Mouse (Mus musculus): ENCODE data around the gene 0610010K14Rik. TPM values are rescaled to one million over a fixed set of nuclear protein-coding genes. Genes with fewer than 3 reads are reported as not detected.

0610010K14Rik gene
- 180 and 243 TPM in 2 replicates for polyA plus RNA-seq (2014; fragmentation: Nextera tagmentation; extraction: Ambion mirVana)

DNA sequence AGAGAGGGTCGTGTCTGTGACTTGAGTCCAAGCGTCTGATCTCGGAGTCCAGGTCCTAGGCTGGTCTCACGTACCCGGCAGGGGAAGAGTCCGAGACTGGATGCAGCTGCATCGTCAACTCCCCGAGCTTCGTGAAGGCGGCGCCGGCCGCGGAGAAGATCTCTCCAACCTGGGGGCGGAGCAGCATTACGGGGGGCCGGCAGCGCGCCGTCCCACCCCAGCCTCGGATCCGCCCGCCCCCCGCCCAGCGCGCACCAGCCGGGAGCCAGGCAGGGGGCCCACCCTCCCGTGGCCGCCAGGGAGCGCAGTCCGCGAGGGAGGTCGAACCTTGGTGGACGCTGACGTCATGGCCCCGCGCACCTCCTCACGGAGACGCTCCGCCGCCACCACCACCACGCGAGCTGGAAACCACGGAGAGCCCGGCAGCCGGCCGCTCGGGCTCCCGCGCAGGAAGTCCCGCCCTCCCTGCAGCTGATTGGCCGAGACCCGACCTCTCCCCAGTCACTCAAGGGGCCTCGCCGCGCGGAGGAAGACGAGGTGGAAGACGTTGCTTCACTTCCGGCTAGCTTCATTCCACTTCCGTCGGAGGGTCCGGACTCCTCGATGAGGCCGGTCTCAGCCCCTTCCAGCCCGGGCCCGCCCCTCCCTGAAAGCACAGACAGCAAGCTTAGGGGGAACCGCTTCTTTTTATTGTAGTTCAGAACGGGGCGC lies at the start of gene 0610010K14Rik:
0610010K14Rik (minus strand) TSS at position 458 of the 711 bp plus-strand sequence.
- Histone ChIP-seq H3K4me2 (replicated peaks; ENCODE audit: low read depth, low read length) (peak within 1 kb of the TSS; percentile 96), H3K27me3 (ENCODE audit: control insufficient read depth, insufficient read depth, low read length) (no peaks in the 10 kb centered on the region), H3K4me3 (ENCODE audit: low read length) (peak within 1 kb of the TSS; percentile 96), H3K4me1 (ENCODE audit: control insufficient read depth, insufficient read depth, low read length) (peaks cover 23% of the 10 kb centered on the region), H3K27ac (ENCODE audit: low read depth, low read length) (peak within 1 kb of the TSS; percentile 85), H3K9ac (ENCODE audit: low read depth, low read length) (peak within 1 kb of the TSS; percentile 89), H3K36me3 (ENCODE audit: control insufficient read depth, insufficient read depth, low read length) (peaks cover 17% of the 10 kb centered on the region), H3K9me3 (ENCODE audit: control insufficient read depth, low read length) (no peaks in the 10 kb centered on the region)
- under 1% methylated on average over 61 of the region's 70 CpGs for WGBS
- peak; percentile 94 for ATAC-seq (ENCODE audit: low FRiP score, low TSS enrichment)

DNA sequence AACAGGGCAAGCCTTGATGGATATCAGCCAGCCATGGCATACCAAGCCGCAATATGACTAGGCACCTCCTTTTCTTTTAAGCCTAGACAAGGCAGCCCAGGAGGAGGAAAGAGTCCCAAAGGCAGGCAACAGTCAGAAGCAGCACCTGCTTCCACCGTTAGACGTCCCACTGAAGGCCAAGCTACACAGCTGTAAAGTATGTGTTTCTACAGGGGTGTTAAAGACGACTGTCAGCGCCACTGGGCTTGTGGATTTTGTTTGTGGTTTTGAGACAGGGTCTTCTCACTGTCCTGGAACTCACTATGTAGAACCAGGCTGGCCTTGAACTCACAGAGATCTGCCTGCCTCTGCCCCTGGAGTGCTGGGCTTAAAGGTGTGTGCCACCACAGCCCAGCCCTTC lies 48.0 kb upstream of the 0610010K14Rik start:
- no peak overlapping the region for H3K4me3 ChIP-seq (ENCODE audit: low read length)
- H3K9ac ChIP-seq (ENCODE audit: low read depth, low read length), result no peak overlapping the region
- no peak overlapping the region for H3K27ac ChIP-seq (ENCODE audit: low read depth, low read length)
- H3K36me3 ChIP-seq (ENCODE audit: control insufficient read depth, insufficient read depth, low read length), result no peaks in the 10 kb centered on the region
- no peak for ATAC-seq (ENCODE audit: low FRiP score, low TSS enrichment)
- H3K4me1 ChIP-seq (ENCODE audit: control insufficient read depth, insufficient read depth, low read length), result no peaks in the 10 kb centered on the region
- no peaks in the 10 kb centered on the region for H3K27me3 ChIP-seq (ENCODE audit: control insufficient read depth, insufficient read depth, low read length)
- WGBS, result 80% methylated on average over 5 of the region's 5 CpGs
- no peak overlapping the region for H3K4me2 ChIP-seq (replicated peaks; ENCODE audit: low read depth, low read length)
- H3K9me3 ChIP-seq (ENCODE audit: control insufficient read depth, low read length), result no peaks in the 10 kb centered on the region

DNA sequence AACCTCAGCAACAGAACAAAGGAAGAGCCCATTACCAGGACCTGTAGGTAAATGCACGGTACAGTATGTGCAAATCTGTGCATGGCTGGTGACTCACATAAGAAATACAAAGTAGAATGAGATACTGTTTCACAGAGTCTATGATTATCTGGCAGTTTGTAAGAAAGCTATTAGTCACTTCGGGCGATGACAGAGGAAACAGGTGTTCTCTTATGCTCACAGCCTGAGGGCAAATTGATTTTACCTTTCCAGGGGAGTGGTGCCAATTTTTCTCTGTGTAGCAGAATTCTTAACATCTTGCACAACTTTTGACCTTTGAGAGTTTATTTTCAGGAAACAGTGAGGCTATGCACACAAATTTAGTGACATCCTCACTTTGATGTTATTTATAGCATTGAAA lies 47.0 kb upstream of the 0610010K14Rik start:
- Histone ChIP-seq H3K4me3 (ENCODE audit: low read length) (no peak overlapping the region), H3K27me3 (ENCODE audit: control insufficient read depth, insufficient read depth, low read length) (no peaks in the 10 kb centered on the region), H3K4me1 (ENCODE audit: control insufficient read depth, insufficient read depth, low read length) (no peaks in the 10 kb centered on the region), H3K4me2 (replicated peaks; ENCODE audit: low read depth, low read length) (no peak overlapping the region), H3K36me3 (ENCODE audit: control insufficient read depth, insufficient read depth, low read length) (no peaks in the 10 kb centered on the region), H3K9ac (ENCODE audit: low read depth, low read length) (no peak overlapping the region), H3K27ac (ENCODE audit: low read depth, low read length) (no peak overlapping the region), H3K9me3 (ENCODE audit: control insufficient read depth, low read length) (no peaks in the 10 kb centered on the region)
- 69% methylated on average over 3 of the region's 3 CpGs for WGBS
- no peak for ATAC-seq (ENCODE audit: low FRiP score, low TSS enrichment)

DNA sequence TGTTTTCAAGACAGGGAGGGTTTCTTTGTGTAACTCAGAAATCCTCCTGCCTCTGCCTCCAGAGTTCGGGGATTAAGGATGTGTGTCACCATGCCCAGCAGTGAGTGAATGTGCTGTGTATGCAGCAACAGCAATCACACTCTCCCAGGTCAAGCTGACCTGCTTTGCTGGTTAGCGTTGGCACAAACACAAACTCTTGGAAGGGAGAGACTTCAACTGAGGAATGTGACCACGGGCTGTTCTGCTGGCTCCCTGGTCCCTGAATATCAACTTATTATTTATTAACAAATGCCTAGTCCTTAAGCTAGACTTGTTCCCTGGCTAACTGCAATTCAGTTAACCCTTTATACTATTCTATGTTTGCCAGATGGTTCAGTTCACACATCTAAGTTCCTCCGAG lies 46.0 kb upstream of the 0610010K14Rik start:
- ATAC-seq (ENCODE audit: low FRiP score, low TSS enrichment), result no peak
- Histone ChIP-seq H3K27me3 (ENCODE audit: control insufficient read depth, insufficient read depth, low read length) (no peaks in the 10 kb centered on the region), H3K4me3 (ENCODE audit: low read length) (no peak overlapping the region), H3K4me2 (replicated peaks; ENCODE audit: low read depth, low read length) (no peak overlapping the region), H3K9ac (ENCODE audit: low read depth, low read length) (no peak overlapping the region), H3K36me3 (ENCODE audit: control insufficient read depth, insufficient read depth, low read length) (no peaks in the 10 kb centered on the region), H3K27ac (ENCODE audit: low read depth, low read length) (no peak overlapping the region), H3K9me3 (ENCODE audit: control insufficient read depth, low read length) (no peaks in the 10 kb centered on the region), H3K4me1 (ENCODE audit: control insufficient read depth, insufficient read depth, low read length) (no peaks in the 10 kb centered on the region)
- WGBS, result 65% methylated on average over 4 of the region's 4 CpGs

DNA sequence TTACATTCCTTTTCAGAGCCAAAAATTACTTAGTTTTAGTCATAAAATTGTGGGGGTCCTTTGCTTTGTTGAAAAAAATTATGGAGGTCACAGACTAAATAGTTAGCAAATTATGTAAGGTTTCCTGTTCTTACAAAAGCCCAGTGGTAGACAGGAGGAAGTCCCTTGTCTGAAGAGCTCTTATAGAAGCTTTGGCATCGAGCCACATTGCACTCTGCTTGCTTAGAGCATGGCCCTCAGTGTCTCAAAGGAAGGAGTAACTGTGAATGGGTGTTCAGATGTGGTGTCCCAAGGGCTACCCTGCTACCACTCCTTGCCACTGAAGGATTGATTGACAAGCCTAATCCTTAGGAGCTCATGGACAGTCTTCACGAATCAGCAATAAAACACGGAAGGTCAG lies 42.7 kb upstream of the 0610010K14Rik start:
- no peak overlapping the region for H3K27ac ChIP-seq (ENCODE audit: low read depth, low read length)
- H3K4me2 ChIP-seq (replicated peaks; ENCODE audit: low read depth, low read length), result no peak overlapping the region
- H3K4me3 ChIP-seq (ENCODE audit: low read length), result no peak overlapping the region
- H3K4me1 ChIP-seq (ENCODE audit: control insufficient read depth, insufficient read depth, low read length), result no peaks in the 10 kb centered on the region
- H3K9me3 ChIP-seq (ENCODE audit: control insufficient read depth, low read length), result no peaks in the 10 kb centered on the region
- no peaks in the 10 kb centered on the region for H3K36me3 ChIP-seq (ENCODE audit: control insufficient read depth, insufficient read depth, low read length)
- H3K9ac ChIP-seq (ENCODE audit: low read depth, low read length), result no peak overlapping the region
- ATAC-seq (ENCODE audit: low FRiP score, low TSS enrichment), result no peak
- 69% methylated on average over 3 of the region's 3 CpGs for WGBS
- H3K27me3 ChIP-seq (ENCODE audit: control insufficient read depth, insufficient read depth, low read length), result no peaks in the 10 kb centered on the region

DNA sequence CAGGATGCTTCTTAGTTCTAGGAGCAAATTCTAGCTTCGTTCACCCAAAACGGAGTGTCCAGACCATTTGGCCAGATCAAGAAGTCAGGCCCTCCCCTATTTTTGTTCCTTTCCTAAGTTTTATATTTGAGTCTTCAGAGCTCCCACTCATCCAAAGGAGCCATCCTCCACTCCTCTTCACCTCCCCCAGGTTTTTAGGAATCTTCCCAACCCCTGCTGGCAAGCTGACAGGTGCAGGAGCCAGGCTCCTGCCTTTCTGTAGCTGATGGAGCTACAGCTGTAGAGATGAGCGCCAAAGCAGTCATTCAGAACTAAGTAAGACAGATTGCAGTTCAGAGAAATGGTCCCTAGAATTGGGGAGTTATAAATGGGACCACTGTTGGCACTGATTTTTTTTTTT lies 41.2 kb upstream of the 0610010K14Rik start:
- 79% methylated on average over 3 of the region's 3 CpGs for WGBS
- no peaks in the 10 kb centered on the region for H3K9me3 ChIP-seq (ENCODE audit: control insufficient read depth, low read length)
- no peak overlapping the region for H3K9ac ChIP-seq (ENCODE audit: low read depth, low read length)
- ATAC-seq (ENCODE audit: low FRiP score, low TSS enrichment), result no peak
- no peak overlapping the region for H3K4me2 ChIP-seq (replicated peaks; ENCODE audit: low read depth, low read length)
- no peaks in the 10 kb centered on the region for H3K4me1 ChIP-seq (ENCODE audit: control insufficient read depth, insufficient read depth, low read length)
- H3K36me3 ChIP-seq (ENCODE audit: control insufficient read depth, insufficient read depth, low read length), result no peaks in the 10 kb centered on the region
- no peak overlapping the region for H3K27ac ChIP-seq (ENCODE audit: low read depth, low read length)
- no peaks in the 10 kb centered on the region for H3K27me3 ChIP-seq (ENCODE audit: control insufficient read depth, insufficient read depth, low read length)
- no peak overlapping the region for H3K4me3 ChIP-seq (ENCODE audit: low read length)

DNA sequence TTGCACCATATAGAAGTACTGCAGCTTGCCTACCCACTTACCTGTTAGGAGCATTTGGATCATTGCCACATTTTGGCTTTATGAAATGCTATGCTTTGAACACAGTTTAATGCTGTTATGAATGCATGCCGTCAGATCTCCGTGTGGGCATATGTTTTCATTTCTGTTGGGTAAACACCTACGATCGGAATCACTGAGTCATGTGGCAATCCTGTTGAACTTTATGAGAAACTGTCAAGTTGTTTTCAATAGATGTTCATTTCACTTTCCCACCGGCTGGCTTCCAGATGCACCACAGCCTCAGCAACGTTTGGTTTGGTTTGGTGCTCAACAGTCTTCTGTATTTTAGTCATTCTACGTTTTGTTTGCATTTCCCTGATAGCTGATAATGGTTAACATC lies 33.9 kb upstream of the 0610010K14Rik start:
- Histone ChIP-seq H3K27ac (ENCODE audit: low read depth, low read length) (no peak overlapping the region), H3K36me3 (ENCODE audit: control insufficient read depth, insufficient read depth, low read length) (no peaks in the 10 kb centered on the region), H3K9me3 (ENCODE audit: control insufficient read depth, low read length) (no peaks in the 10 kb centered on the region), H3K4me2 (replicated peaks; ENCODE audit: low read depth, low read length) (no peak overlapping the region), H3K27me3 (ENCODE audit: control insufficient read depth, insufficient read depth, low read length) (no peaks in the 10 kb centered on the region), H3K4me1 (ENCODE audit: control insufficient read depth, insufficient read depth, low read length) (no peaks in the 10 kb centered on the region), H3K4me3 (ENCODE audit: low read length) (no peak overlapping the region), H3K9ac (ENCODE audit: low read depth, low read length) (no peak overlapping the region)
- WGBS, result 89% methylated on average over 7 of the region's 7 CpGs
- no peak for ATAC-seq (ENCODE audit: low FRiP score, low TSS enrichment)

DNA sequence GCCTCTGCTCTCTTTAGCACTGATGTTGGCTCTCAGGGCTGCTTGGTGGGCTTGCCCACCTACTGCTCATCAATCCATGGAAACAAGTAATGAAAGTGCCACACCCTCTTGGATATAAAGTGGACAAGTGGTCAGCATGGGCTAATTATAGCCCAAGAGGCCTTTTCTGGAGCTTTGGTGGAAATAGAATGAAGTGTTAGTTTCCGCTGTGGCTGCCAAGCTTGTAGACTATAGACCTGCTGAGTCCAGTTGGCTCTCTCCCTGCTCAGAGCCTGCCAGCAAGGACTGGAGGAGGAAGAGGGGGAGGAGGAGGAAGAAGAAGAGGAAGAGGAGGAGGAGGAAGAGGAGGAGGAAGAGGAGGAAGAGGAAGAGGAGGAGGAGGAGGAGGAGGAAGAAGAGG lies 28.7 kb upstream of the 0610010K14Rik start:
- no peak for ATAC-seq (ENCODE audit: low FRiP score, low TSS enrichment)
- WGBS, result 89% methylated on average over 1 of the region's 1 CpGs
- Histone ChIP-seq H3K4me3 (ENCODE audit: low read length) (no peak overlapping the region), H3K9ac (ENCODE audit: low read depth, low read length) (no peak overlapping the region), H3K27me3 (ENCODE audit: control insufficient read depth, insufficient read depth, low read length) (no peaks in the 10 kb centered on the region), H3K9me3 (ENCODE audit: control insufficient read depth, low read length) (no peaks in the 10 kb centered on the region), H3K36me3 (ENCODE audit: control insufficient read depth, insufficient read depth, low read length) (no peaks in the 10 kb centered on the region), H3K4me2 (replicated peaks; ENCODE audit: low read depth, low read length) (no peak overlapping the region), H3K27ac (ENCODE audit: low read depth, low read length) (no peak overlapping the region), H3K4me1 (ENCODE audit: control insufficient read depth, insufficient read depth, low read length) (no peaks in the 10 kb centered on the region)

DNA sequence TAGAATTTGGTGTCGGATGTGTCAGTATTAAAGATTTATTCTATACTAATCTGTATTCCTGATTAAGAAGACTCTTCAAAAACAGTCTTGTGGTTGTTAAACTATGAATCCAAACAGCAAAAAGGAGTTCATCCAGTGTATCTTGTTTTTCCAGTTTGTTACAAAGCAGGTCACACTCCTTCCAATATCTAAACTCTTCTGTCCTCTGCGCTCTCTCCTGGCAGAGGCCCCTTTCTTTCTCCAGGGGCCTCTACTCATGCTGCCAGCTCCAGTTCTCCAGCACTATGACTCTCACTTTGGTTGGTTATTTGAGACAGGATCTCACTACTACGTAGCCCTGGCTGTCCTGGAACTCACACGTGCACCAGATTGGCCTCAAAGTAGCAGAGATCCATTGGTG lies 28.1 kb upstream of the 0610010K14Rik start:
- Histone ChIP-seq H3K4me2 (replicated peaks; ENCODE audit: low read depth, low read length) (no peak overlapping the region), H3K27me3 (ENCODE audit: control insufficient read depth, insufficient read depth, low read length) (no peaks in the 10 kb centered on the region), H3K9me3 (ENCODE audit: control insufficient read depth, low read length) (no peaks in the 10 kb centered on the region), H3K4me3 (ENCODE audit: low read length) (no peak overlapping the region), H3K4me1 (ENCODE audit: control insufficient read depth, insufficient read depth, low read length) (no peaks in the 10 kb centered on the region), H3K27ac (ENCODE audit: low read depth, low read length) (no peak overlapping the region), H3K36me3 (ENCODE audit: control insufficient read depth, insufficient read depth, low read length) (no peaks in the 10 kb centered on the region), H3K9ac (ENCODE audit: low read depth, low read length) (no peak overlapping the region)
- ATAC-seq (ENCODE audit: low FRiP score, low TSS enrichment), result no peak
- WGBS, result 67% methylated on average over 4 of the region's 4 CpGs
